Mouse (Mus musculus) left cerebral cortex, postnatal 4 days (tissue): ENCODE results near the gene Hibadh. TPM values are rescaled to one million over a fixed set of nuclear protein-coding genes. Genes with fewer than 3 reads are reported as not detected.

ENCODE experiments used
- DNase-seq: peaks from one replicate; pipeline ENCODE4 v3.0.0-alpha.2; 2022
- intact Hi-C: fragments of 180-260 bp; cut with DNase I; formaldehyde crosslinking; loops from one replicate; pipeline ENCODE4 v1.15.1; 2025
- total RNA-seq, 2 experiments: library from RNA; stranded (reverse); gene quantifications; 2 replicates each; pipeline ENCODE4 v1.2.3; 2021

Hibadh gene
- total RNA-seq, 2 experiments from 2014 or later, result 31.2 to 32.2 TPM

- DNase-seq, result no peak
These were observed 504 bp downstream of the Hibadh start for GRCm38 (mm10) chr6:52639546-52640223.

GRCm38 (mm10) chr6:52638471-52639185 is 1.6 kb downstream of the Hibadh start:
- intact Hi-C loops, result no loop called here

More at GRCm38 (mm10) chr6:52639546-52640223, 504 bp downstream of the Hibadh start:
- intact Hi-C loops, result loop anchor here (5.0 kb wide), 1 partner anchor 88 kb away; no protein-coding TSS in a partner anchor

GRCm38 (mm10) chr6:52637337-52637736 is 2.9 kb downstream of the Hibadh start:
- intact Hi-C loops, result no loop called here
- no peak for DNase-seq

More at GRCm38 (mm10) chr6:52638471-52639185, 1.6 kb downstream of the Hibadh start:
- no peak for DNase-seq

- no peak for DNase-seq
- intact Hi-C loops, result no loop called here
These were observed 4.8 kb downstream of the Hibadh start for GRCm38 (mm10) chr6:52635395-52635794.

GRCm38 (mm10) chr6:52630625-52631024 is 9.6 kb downstream of the Hibadh start:
- intact Hi-C loops, result no loop called here
- DNase-seq, result no peak

GRCm38 (mm10) chr6:52629180-52629579 is 11.0 kb downstream of the Hibadh start:
- intact Hi-C loops, result no loop called here
- DNase-seq, result no peak

- no peak for DNase-seq
- intact Hi-C loops, result no loop called here
These were observed 13.5 kb downstream of the Hibadh start for GRCm38 (mm10) chr6:52626735-52627134.

- intact Hi-C loops, result no loop called here
- no peak for DNase-seq
These were observed 16.4 kb downstream of the Hibadh start for GRCm38 (mm10) chr6:52623741-52624140.

- intact Hi-C loops, result no loop called here
These were observed 18.3 kb downstream of the Hibadh start for GRCm38 (mm10) chr6:52621731-52622480.

GRCm38 (mm10) chr6:52620090-52620489 is 20.1 kb downstream of the Hibadh start:
- no peak for DNase-seq
- intact Hi-C loops, result no loop called here

More at GRCm38 (mm10) chr6:52621731-52622480, 18.3 kb downstream of the Hibadh start:
- DNase-seq, result no peak

GRCm38 (mm10) chr6:52609626-52610352 is 30.4 kb downstream of the Hibadh start:
- DNase-seq, result no peak
- intact Hi-C loops, result loop anchor here (10.0 kb wide), 1 partner anchor 305 kb away; no protein-coding TSS in a partner anchor

- DNase-seq, result no peak
- intact Hi-C loops, result loop anchor here (10.0 kb wide), 1 partner anchor 303 kb away; no protein-coding TSS in a partner anchor
These were observed 32.1 kb downstream of the Hibadh start for GRCm38 (mm10) chr6:52608121-52608520.

GRCm38 (mm10) chr6:52606746-52607347 is 33.3 kb downstream of the Hibadh start:
- DNase-seq, result no peak
- intact Hi-C loops, result loop anchor here (10.0 kb wide), 1 partner anchor 302 kb away; no protein-coding TSS in a partner anchor

- intact Hi-C loops, result loop anchor here (10.0 kb wide), 1 partner anchor 297 kb away; no protein-coding TSS in a partner anchor
These were observed 38.2 kb downstream of the Hibadh start for GRCm38 (mm10) chr6:52601706-52602642.

GRCm38 (mm10) chr6:52601117-52601516 is 39.1 kb downstream of the Hibadh start:
- intact Hi-C loops, result loop anchor here (10.0 kb wide), 1 partner anchor 296 kb away; no protein-coding TSS in a partner anchor
- DNase-seq, result peak; percentile 41

More at GRCm38 (mm10) chr6:52601706-52602642, 38.2 kb downstream of the Hibadh start:
- DNase-seq, result no peak

GRCm38 (mm10) chr6:52594752-52595151 is 45.4 kb downstream of the Hibadh start:
- DNase-seq, result no peak
- intact Hi-C loops, result no loop called here

GRCm38 (mm10) chr6:52586564-52586963 is 53.6 kb downstream of the Hibadh start:
- DNase-seq, result no peak
- intact Hi-C loops, result no loop called here

GRCm38 (mm10) chr6:52584383-52584782 is 55.8 kb downstream of the Hibadh start:
- DNase-seq, result peak; percentile 83
- intact Hi-C loops, result no loop called here

- no peak for DNase-seq
- intact Hi-C loops, result no loop called here
These were observed 59.1 kb downstream of the Hibadh start for GRCm38 (mm10) chr6:52581081-52581480.
